In genomic region chr7:132719570-132719969, GRCm38 (mm10) we compare ENCODE assay signal across 18 mouse cellular contexts.
DNase-seq lines count a peak whose midpoint lies in the region; ATAC-seq and TF ChIP-seq lines count a peak whose summit lies in the region.
"Had no signal": no experiment of that assay in that cellular context is flagged by ENCODE, and none has a peak within 500 bp of the region (broad histone marks: within the 10 kb centered on the region; RNA-seq: fewer than 3 reads in every experiment).

No protein-coding gene starts in this region.

- peak overlapping the region; percentile 89 for H3K27ac ChIP-seq in layer of hippocampus, adult 2 months
- H3K27ac ChIP-seq: heart, embryonic 15.5 days; hindbrain, embryonic 12.5 days; limb, embryonic 13.5 days; neural tube, embryonic 15.5 days had no signal

- DNase-seq in adrenal gland, adult 2 months = peak; percentile 65
- DNase-seq in adrenal gland, postnatal 14 days = no peak
- no peak for DNase-seq in layer of hippocampus, adult 2 months (ENCODE audit: low spot score in 2 of 2)
- no peak for DNase-seq in layer of hippocampus, adult 9-11 months
- DNase-seq in 3T3-L1 (ENCODE audit: low read depth, low spot score) = peak; percentile 56
- no peak for DNase-seq in thymus, postnatal 25 days
- DNase-seq in urinary bladder, postnatal 25 days (ENCODE audit: low spot score) = no peak
- DNase-seq: B cell, adult 2 months; cerebellum, postnatal 36 days; gastrocnemius, postnatal 36 days; kidney, adult 8-10 months; kidney, postnatal 4 days had no signal

- no peak overlapping the region for H3K4me3 ChIP-seq in layer of hippocampus, adult 2 months
- H3K4me3 ChIP-seq: heart, embryonic 15.5 days; hindbrain, embryonic 12.5 days; limb, embryonic 13.5 days; neural tube, embryonic 15.5 days had no signal

- ATAC-seq in common myeloid progenitor, adult 5-6 weeks (replicated peaks; ENCODE audit: low read depth, poor library complexity, severe bottlenecking) = peak; percentile 38
- ATAC-seq: activated CD4-positive, CD25-positive, alpha-beta regulatory T cell, adult 4 months had no signal

- TF ChIP-seq CTCF in layer of hippocampus, adult 2 months (conservative IDR thresholded peaks at IDR 0.05) = no peak

Comparison
In these comparisons a context has a peak if more than half of its experiments do, and no peak if none do; other contexts are left out.
1. DNase-seq: peak in adrenal gland, adult 2 months (single experiment) and 3T3-L1 (single experiment); none in adrenal gland, postnatal 14 days (single experiment), layer of hippocampus, adult 2 months (0 of 2), layer of hippocampus, adult 9-11 months (single experiment), thymus, postnatal 25 days (single experiment) and urinary bladder, postnatal 25 days (single experiment).